Mouse (Mus musculus): ENCODE measurements around the gene Lix1.

Lix1 gene

GRCm38 (mm10) chr17:17402222-17403004 is at the start of gene Lix1:
TSS of gene Lix1 (plus strand) at chr17:17402672.
- no peak for DNase-seq

GRCm38 (mm10) chr17:17373550-17373917 is 28.9 kb upstream of the Lix1 start:
- no peak for DNase-seq

GRCm38 (mm10) chr17:17373918-17374910 is 28.3 kb upstream of the Lix1 start, which contains the start of gene Riok2:
TSS of gene Riok2 (plus strand) at chr17:17374309.
- DNase-seq: peak; percentile 95

- DNase-seq: no peak
These were observed 26.9 kb upstream of the Lix1 start for GRCm38 (mm10) chr17:17375581-17375980.

- DNase-seq: no peak
These were observed 18.8 kb upstream of the Lix1 start for GRCm38 (mm10) chr17:17383703-17384102.

- no peak for DNase-seq
These were observed 18.0 kb upstream of the Lix1 start for GRCm38 (mm10) chr17:17384502-17384901.

GRCm38 (mm10) chr17:17386117-17386516 is 16.4 kb upstream of the Lix1 start:
- no peak for DNase-seq

GRCm38 (mm10) chr17:17391823-17392222 is 10.6 kb upstream of the Lix1 start:
- DNase-seq: no peak

GRCm38 (mm10) chr17:17392863-17393262 is 9.6 kb upstream of the Lix1 start:
- no peak for DNase-seq

GRCm38 (mm10) chr17:17393300-17393699 is 9.2 kb upstream of the Lix1 start:
- no peak for DNase-seq

- DNase-seq: peak; percentile 77
These were observed 8.1 kb upstream of the Lix1 start for GRCm38 (mm10) chr17:17394336-17394735.

- no peak for DNase-seq
These were observed 5.6 kb upstream of the Lix1 start for GRCm38 (mm10) chr17:17396869-17397268.

- no peak for DNase-seq
These were observed 3.8 kb upstream of the Lix1 start for GRCm38 (mm10) chr17:17398664-17399063.

- no peak for DNase-seq
These were observed 566 bp downstream of the Lix1 start for GRCm38 (mm10) chr17:17403038-17403437.

GRCm38 (mm10) chr17:17403578-17404112 is 1.2 kb downstream of the Lix1 start:
- no peak for DNase-seq

GRCm38 (mm10) chr17:17404811-17405544 is 2.5 kb downstream of the Lix1 start:
- DNase-seq: peak; percentile 26

- DNase-seq: no peak
These were observed 3.1 kb downstream of the Lix1 start for GRCm38 (mm10) chr17:17405606-17406005.

- DNase-seq: no peak
These were observed 5.7 kb downstream of the Lix1 start for GRCm38 (mm10) chr17:17408137-17408536.

- no peak for DNase-seq
These were observed 6.4 kb downstream of the Lix1 start for GRCm38 (mm10) chr17:17408720-17409478.

GRCm38 (mm10) chr17:17409601-17410000 is 7.1 kb downstream of the Lix1 start:
- DNase-seq: no peak

GRCm38 (mm10) chr17:17411443-17411842 is 9.0 kb downstream of the Lix1 start:
- no peak for DNase-seq

- no peak for DNase-seq
These were observed 9.7 kb downstream of the Lix1 start for GRCm38 (mm10) chr17:17412176-17412575.
